Mouse (Mus musculus) lung, postnatal 25 days (tissue): ENCODE data around the gene Dzip1l.

Experiments
- DNase-seq: peaks from one replicate; pipeline ENCODE4 v3.0.0; 2022; ENCODE audit warnings: low spot score

Gene Dzip1l

DNA sequence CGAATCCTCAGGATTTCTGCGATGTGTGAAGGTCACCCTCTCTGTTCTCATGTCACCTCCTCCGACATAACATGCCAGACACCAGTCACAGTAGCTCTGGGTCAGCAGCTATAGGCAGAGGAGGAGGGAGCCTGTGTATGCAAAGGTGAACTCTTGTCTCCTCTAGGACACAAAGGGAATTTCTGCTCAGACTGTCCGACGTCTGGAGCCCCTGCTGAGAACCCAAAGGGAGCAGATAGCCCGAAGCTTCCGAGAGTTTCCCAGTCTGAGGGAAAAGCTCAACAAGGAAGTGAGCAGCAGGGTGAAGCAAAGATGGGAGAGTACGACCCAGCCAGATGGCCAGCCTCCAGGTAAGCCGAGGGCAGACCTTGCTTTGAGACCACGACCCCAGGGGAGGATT, 31.5 kb downstream of the Dzip1l start:
- DNase-seq: no peak

DNA sequence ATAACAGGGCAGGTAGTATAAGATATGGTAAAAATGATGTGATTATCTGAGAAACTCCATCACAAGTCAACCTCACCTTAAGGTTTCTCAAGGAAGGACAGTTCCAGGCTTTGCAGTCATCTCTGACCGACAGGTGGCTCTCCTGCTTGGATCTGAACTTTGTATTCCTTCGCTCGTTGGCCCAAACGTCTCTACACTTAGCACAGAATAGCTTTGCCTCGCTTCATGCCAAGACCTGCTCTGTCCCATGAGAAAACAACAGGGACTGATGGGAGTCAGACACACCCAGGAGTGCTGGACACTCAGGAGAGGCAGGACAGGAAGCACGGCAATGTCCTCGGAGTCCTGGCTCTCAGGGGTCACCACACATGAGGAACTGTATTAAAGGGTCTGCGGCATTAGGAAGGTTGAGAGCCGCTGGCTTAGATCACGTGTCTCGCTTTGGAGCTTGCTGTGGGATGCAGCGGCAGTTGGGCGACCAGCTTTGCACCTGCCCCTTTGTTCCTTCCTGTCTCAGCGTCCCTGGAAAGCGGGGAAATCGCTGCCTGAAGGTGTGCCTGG, 32.4 kb downstream of the Dzip1l start:
- no peak for DNase-seq

- peak; percentile 38 for DNase-seq
Observed at GRCm38 (mm10) chr9:99662406-99662805, 33.1 kb downstream of the Dzip1l start.

DNA sequence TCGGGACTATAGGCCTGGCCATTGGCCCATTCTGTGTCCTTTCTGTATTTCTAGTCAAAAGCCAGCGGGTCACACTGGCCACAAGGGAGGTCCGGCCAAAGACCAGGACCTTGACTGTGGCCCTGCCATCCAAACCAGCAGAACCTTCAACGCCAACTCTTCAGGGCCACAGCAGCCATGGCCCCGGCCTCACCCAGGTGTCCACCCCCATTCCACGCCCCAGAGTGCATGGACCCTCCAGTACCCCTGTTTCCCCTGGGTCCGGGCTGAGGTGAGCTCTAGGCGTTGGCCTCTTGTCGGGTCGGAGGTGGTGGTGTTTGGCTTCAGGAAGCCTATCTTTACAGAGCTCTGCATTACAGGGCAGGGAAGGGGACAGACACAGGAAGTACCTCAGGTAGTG, 33.6 kb downstream of the Dzip1l start:
- DNase-seq: no peak

DNA sequence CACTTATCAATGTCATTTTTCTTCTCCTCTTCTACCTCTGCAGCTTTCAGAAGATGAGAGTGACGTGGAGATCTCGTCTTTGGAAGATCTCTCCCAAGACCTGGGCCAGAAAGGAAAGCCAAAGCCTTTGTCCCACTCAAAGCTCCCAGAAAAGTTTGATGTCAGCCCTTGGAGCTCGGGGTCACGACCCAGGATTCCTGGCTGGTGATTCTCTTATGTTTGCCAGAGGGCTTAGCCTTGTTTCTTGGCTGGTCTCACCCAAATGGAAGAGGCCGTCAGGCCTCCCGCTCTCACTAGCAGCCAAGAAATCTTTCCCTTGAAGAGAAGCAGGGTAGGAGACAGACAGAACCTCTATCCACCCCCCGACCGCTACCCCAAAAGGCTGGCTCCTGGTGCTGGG, 38.3 kb downstream of the Dzip1l start:
- DNase-seq: peak; percentile 35

DNA sequence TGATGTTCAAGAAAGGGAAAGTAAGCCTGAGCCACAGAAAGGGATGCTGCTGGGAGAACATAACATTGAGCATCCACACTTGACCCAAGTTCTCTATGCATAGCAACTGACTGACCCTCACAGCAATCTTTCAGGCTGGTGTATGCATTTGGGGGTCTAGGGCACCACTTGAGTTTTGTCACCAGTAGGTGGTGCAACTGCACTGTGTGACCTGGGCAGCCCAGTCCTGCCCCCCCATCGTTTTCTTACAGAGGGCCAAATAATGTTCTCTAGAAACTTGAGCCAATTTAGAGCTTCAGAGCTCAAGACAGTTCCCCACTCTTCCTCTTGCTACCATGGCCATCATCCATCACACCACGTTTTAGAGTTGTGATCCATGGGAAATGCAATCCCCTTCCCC, 42.3 kb downstream of the Dzip1l start:
- DNase-seq: peak; percentile 35

GRCm38 (mm10) chr9:99675714-99676113, 46.4 kb downstream of the Dzip1l start:
- DNase-seq: no peak

DNA sequence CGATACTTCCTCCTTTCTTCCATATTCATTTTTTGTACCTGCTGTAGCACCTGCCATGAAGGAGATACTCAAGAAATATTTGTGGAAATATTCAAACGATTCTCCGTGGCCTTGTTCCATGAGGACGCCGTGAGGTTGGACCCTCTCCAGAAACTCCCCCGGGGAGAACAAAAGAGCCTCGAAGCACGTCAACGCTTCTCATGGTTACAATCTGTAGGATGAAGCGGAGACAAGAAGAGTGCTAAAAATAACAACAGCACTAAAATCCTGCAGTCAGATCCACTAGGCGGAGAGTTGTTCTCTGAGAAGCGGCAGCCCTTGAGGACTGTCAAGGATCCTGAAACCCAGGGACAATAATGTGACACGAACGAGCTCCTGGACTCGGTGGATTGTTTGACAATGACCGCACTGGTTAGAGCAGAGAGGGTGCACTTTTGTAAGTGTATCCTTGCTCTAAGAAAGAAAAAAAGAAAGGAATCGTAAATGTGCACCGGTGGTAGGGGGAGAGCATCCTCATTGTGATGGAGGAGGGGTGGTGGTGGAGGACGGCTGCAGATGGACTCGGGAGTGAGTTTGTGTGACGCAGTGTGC, 52.8 kb downstream of the Dzip1l start:
- no peak for DNase-seq

GRCm38 (mm10) chr9:99685061-99685521, 55.8 kb downstream of the Dzip1l start:
- peak; percentile 88 for DNase-seq

GRCm38 (mm10) chr9:99685536-99686231, 56.4 kb downstream of the Dzip1l start:
- DNase-seq: peak; percentile 62

GRCm38 (mm10) chr9:99689796-99690195, 60.5 kb downstream of the Dzip1l start:
- no peak for DNase-seq

DNA sequence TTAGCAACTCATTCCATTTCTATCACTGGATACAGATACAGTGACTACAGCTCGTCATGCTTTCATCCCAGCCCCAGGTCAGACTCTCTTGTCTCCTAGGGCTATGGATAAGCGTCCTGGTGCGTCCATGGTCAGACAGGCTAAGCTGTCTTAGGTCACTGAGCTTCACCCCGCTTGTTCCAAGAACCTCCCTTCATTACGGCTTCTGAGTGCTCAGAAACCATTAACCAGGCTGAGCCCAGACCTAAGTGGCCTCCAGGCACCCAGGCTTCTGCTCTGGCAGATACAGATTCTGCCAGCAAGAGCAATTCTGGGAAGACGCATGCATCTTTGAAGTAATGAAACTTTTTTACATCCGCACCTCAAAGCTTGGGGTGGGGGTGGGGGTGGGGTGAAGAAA, 61.1 kb downstream of the Dzip1l start:
- DNase-seq: no peak

- DNase-seq: no peak
Observed at GRCm38 (mm10) chr9:99694961-99695360, 65.7 kb downstream of the Dzip1l start.

DNA sequence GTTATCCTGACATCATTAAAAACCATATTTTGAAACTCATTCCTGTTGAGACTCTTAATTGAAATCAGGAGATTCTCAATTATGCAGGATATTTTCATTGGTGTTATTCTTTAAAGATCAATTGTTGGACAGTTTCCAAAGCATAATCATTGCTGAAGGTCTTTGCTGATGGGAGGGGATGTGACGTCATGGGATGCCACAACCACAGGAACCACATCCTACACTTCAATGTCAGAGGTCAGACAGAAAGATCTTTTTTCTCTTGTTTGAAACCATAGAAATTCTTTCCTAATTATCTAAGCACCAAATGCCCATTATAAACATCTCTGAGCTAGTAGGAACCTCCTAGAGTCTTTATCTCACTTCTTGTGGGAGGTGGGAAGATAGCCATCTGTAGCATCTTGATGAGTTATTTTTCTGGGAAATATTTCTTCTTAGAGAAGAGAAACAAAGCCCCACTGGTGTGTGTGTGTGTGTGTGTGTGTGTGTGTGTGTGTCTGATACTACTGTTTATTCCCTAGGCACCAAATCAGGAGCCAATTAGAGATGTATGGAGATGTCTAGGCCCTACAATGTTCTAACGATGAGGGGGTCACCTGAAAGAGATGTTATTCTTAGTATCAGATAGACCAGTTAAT, 70.6 kb downstream of the Dzip1l start:
- DNase-seq: no peak

GRCm38 (mm10) chr9:99701187-99701586, 71.9 kb downstream of the Dzip1l start:
- DNase-seq: no peak

- DNase-seq: peak; percentile 46
Observed at GRCm38 (mm10) chr9:99702215-99702614, 72.9 kb downstream of the Dzip1l start.

DNA sequence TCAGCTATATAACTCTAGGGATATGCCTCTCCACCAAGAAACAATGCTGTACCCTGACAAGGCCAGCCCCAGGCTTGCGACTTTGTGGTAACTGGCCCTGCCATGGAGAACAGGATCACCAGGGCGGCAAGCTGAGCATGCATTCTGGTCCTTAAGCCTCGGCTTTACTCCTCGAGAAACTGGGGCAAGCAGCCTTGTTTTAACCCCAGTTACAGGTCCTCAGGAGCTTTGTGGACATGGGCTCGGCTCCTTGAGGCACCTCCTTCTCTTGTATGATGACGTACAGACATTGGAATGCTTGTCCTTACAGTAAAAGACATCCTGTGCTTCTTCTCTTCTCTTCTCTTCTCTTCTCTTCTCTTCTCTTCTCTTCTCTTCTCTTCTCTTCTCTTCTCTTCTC, 74.4 kb downstream of the Dzip1l start:
- peak; percentile 48 for DNase-seq

DNA sequence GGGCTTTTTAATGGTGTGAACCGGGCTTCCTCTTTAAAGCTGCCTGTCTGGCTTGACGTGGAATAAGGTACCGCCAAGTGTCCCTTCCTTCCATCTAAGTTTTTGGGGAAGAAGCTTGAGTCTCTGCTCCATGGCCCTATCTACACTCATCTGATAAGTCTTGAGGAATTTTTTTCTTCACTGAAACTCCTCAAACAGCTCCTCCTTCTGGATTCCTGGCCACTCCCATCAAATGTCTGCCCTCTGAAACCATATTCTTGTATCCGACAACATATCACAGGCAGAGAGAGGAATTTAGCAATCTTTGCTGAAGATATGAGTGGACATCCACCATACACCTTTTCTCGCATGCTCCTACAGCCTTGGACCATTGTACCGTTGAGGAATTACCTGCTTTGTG, 77.0 kb downstream of the Dzip1l start:
- DNase-seq: no peak

DNA sequence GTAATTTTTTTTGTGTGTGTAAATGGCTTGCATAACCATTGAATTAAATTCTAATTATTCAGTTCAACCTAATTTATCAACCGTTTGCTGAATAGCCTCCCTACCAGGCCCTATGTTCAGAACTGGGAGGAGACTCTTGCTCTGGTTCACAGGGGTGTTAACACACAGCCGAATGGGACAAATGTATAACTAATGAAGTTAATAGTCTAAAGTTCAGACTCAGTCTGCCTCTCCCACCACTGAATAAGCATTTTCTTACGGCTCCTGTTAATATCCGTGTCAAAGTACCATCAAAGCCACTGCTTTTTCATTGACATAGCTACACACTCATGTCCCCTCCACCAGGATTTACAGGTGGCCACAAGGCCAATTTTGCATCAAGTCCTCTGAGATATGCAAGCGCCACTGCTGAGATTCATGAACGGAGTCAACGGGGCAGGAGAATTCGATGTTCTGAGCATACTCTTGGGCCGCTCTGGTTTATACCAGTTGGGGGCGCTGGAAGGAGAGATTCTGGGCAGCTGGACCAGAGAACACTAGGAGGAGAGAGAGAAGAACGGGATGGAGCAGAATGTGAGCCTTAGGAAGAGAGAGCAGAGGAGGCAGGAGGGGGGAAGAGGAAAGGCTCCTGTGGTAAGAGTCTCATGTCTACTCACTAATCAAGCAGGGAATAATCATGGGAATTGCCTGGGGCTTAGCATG, 78.3 kb downstream of the Dzip1l start:
- peak; percentile 70 for DNase-seq

DNA sequence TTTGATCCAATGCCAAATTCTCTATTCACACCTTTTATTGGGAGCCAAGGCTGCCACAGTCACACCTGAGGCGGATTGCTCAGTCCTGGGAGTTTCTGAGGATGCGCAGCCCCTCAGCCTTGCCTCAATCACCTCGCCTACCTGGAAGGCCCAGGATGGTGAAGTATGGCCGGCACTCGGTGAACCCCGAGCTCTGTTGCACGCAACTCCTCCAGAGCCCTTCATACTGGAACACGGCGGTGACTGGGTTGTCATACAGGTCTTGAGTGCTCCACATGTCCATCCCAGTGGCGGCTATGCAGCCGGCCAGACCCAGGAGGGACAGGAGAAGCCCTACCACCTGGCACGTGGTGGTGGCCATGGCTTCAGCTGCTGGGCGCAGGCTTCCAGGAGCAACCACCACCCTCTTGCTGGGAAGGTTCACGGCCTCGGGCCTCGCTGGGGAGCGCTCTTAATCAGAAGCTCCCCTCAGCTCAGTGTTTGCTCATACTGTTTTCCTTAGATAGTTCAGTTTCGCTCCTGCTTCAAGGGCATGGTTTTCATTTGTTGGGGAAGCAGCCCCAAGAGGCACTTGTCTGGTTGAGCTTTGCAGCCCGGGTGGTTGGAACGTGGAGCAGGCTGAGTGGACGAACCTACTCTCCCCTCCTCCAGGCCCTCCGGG, 80.4 kb downstream of the Dzip1l start:
- DNase-seq: peak; percentile 75

DNA sequence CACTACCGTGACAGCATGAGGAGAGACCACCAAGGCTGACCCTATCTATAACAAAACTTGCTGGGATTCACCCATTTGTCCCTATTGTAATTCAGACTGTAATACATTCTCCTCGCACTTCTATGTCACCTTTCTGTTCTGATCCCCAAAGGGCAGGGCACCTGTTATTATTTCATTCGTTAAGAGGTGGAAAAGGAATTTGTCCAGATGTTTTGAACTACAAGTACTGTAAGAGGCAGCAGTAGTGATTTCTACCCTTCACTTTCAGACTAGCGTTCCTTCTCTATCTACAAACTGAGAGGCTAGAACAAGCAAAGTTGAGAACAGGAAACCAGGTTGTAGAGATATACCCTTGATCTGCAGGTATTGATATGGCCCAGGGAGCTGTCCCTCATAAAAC, 81.0 kb downstream of the Dzip1l start:
- DNase-seq: no peak

DNA sequence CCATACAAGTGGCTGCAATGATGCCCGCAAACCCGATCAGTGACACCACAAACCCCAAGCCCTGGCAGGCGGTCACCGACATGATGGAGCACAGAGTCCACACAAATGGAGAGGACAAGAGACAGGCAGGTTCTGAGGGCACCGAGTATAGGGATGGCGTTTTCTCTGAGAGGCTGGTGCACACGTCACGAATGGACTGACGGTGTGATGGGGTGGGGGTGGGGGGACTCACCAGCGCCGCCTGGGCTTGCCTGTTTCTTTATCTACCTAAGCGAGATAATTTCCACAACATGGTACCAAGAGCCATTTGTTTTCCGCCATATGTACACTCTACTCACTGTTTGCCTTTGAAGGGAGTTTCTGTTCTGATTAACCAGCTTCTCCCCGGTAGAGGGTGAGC, 87.8 kb downstream of the Dzip1l start, which contains the start of gene Cldn18:
Cldn18 (minus strand) TSS at position 134 of the 400 bp plus-strand sequence.
- no peak for DNase-seq
